Comparison of ENCODE assay signal across 9 mouse cellular contexts in the genomic region with DNA sequence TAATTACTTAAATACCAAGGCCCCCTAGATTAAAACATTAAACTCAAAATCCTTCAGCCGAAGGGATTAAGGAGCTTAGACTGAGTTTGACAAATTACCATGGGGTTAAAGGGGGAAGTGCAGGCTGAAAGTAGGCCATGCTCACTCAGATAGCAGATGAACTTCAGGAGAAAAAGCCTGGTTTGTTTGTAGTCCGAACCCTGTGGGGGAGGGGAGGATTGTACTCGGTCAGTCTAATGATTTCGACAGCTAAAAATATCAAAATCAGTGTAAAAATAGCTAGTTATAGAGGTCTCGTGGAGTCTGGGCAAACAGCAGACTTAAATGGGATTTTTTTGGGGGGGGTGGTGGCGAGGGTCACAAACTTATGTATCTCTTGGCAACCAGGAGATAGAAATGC.
A peak's percentile ranks its signal among the peaks of the same experiment; 100 is the strongest.
DNase-seq lines count a peak whose midpoint lies in the region; ATAC-seq lines count a peak whose summit lies in the region.
"Had no signal": no experiment of that assay in that cellular context is flagged by ENCODE, and none has a peak within 500 bp of the region (broad histone marks: within the 10 kb centered on the region; RNA-seq: fewer than 3 reads in every experiment).

No protein-coding gene starts in this region.

- peaks cover 24% of the 10 kb centered on the region for H3K36me3 ChIP-seq in kidney, embryonic 15.5 days

- no peak overlapping the region for H3K27ac ChIP-seq in kidney, embryonic 15.5 days

- peaks cover 21% of the 10 kb centered on the region for H3K4me1 ChIP-seq in kidney, embryonic 15.5 days

- no peak overlapping the region for H3K4me2 ChIP-seq in kidney, embryonic 15.5 days

- peak; percentile 36 for DNase-seq in cerebellum, adult 11-12 months
- no peak for DNase-seq in cerebellum, adult 11 months
- DNase-seq in kidney, postnatal 25 days = peak; percentile 58 to 68
- peak; percentile 50 to 52 for DNase-seq in cerebellum, postnatal 14 days
- DNase-seq in heart, postnatal 14 days = peak; percentile 41 to 49
- DNase-seq in layer of hippocampus, adult 8-10 months (ENCODE audit: low spot score in 2 of 2) = no peak
- DNase-seq: midbrain, embryonic 14.5 days had no signal

- no peaks in the 10 kb centered on the region for H3K27me3 ChIP-seq in kidney, embryonic 15.5 days

- no peak overlapping the region for H3K9ac ChIP-seq in kidney, embryonic 15.5 days

- no peak overlapping the region for H3K4me3 ChIP-seq in kidney, embryonic 15.5 days (replicated peaks)

- intact Hi-C loops in heart, postnatal 14 days (cut with DNase I) = loop anchor here (5.0 kb wide), 1 partner anchor 36 kb away; no protein-coding TSS in a partner anchor

- ATAC-seq in kidney, embryonic 15.5 days (replicated peaks; ENCODE audit: low FRiP score) = no peak
- no peak for ATAC-seq in megakaryocyte-erythroid progenitor cell, adult 5-6 weeks (replicated peaks; ENCODE audit: low FRiP score, low TSS enrichment, poor library complexity, severe bottlenecking)

- H3K9me3 ChIP-seq in kidney, embryonic 15.5 days (replicated peaks) = no peaks in the 10 kb centered on the region

- WGBS in kidney, embryonic 15.5 days = 29% methylated on average over 6 of the region's 6 CpGs

Comparison
In these comparisons a context has a peak if more than half of its experiments do, and no peak if none do; other contexts are left out.
1. DNase-seq: peak in cerebellum, adult 11-12 months (single experiment), kidney, postnatal 25 days (2 of 2), cerebellum, postnatal 14 days (2 of 2) and heart, postnatal 14 days (2 of 2); none in cerebellum, adult 11 months (single experiment) and layer of hippocampus, adult 8-10 months (0 of 2).